Mouse (Mus musculus): ENCODE results near the gene Ppa1. TPM values are rescaled to one million over a fixed set of nuclear protein-coding genes. Genes with fewer than 3 reads are reported as not detected.

Gene Ppa1
- polyA plus RNA-seq, 1 experiment: 17.6 TPM

GRCm38 (mm10) chr10:61640363-61640762 lies 8.0 kb upstream of the Ppa1 start:
- no peak overlapping the region for H3K4me3 ChIP-seq (replicated peaks)
- no peaks in the 10 kb centered on the region for H3K36me3 ChIP-seq (replicated peaks; ENCODE audit: low read length)
- peaks cover 35% of the 10 kb centered on the region for H3K27me3 ChIP-seq (replicated peaks)
- TF ChIP-seq GATA1 (IDR thresholded peaks at IDR 0.05; ENCODE audit: borderline replicate concordance, low read length): no peak
- no peak for TF ChIP-seq FLI1 (IDR thresholded peaks at IDR 0.05; ENCODE audit: low read length)
- H3K4me1 ChIP-seq: peaks cover 6% of the 10 kb centered on the region
- H3K9me3 ChIP-seq: peaks cover 7% of the 10 kb centered on the region

DNA sequence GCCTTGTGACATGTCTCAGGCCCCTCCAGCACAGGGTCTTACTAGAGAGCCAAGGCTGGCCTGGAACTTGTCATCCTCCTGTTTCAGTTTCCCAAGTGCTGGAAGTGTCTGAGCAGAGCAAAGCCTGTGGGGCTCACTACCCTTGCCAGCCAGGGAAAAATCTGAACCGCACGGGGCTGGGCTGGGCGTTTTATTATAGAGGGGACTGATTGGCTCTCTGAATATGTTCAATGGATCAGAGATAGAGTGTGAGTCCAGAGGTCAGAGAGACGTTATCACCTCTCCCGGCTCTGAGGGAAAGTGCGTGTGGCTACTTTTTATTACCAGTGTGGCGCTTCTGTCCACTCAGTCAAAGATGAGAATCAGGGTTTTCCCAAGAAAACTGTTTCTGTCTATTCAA lies 1.8 kb upstream of the Ppa1 start:
- peaks cover 16% of the 10 kb centered on the region for H3K27me3 ChIP-seq (replicated peaks)
- no peak overlapping the region for H3K4me3 ChIP-seq (replicated peaks)
- H3K4me1 ChIP-seq: peaks cover 20% of the 10 kb centered on the region
- peaks cover 7% of the 10 kb centered on the region for H3K36me3 ChIP-seq (replicated peaks; ENCODE audit: low read length)
- H3K9me3 ChIP-seq: no peaks in the 10 kb centered on the region
- TF ChIP-seq FLI1 (IDR thresholded peaks at IDR 0.05; ENCODE audit: low read length) (no peak), GATA1 (IDR thresholded peaks at IDR 0.05; ENCODE audit: borderline replicate concordance, low read length) (no peak)

GRCm38 (mm10) chr10:61648737-61649645 lies 639 bp downstream of the Ppa1 start:
- Histone ChIP-seq H3K4me3 (replicated peaks) (peak overlapping the region; percentile 97), H3K27me3 (replicated peaks) (peaks cover 6% of the 10 kb centered on the region), H3K9me3 (no peaks in the 10 kb centered on the region), H3K4me1 (peaks cover 20% of the 10 kb centered on the region), H3K36me3 (replicated peaks; ENCODE audit: low read length) (peaks cover 21% of the 10 kb centered on the region)
- TF ChIP-seq GATA1 (IDR thresholded peaks at IDR 0.05; ENCODE audit: borderline replicate concordance, low read length) (no peak), FLI1 (IDR thresholded peaks at IDR 0.05; ENCODE audit: low read length) (no peak)

GRCm38 (mm10) chr10:61654105-61654504 lies 5.8 kb downstream of the Ppa1 start:
- peaks cover 48% of the 10 kb centered on the region for H3K36me3 ChIP-seq (replicated peaks; ENCODE audit: low read length)
- no peaks in the 10 kb centered on the region for H3K9me3 ChIP-seq
- H3K4me3 ChIP-seq (replicated peaks): no peak overlapping the region
- TF ChIP-seq FLI1 (IDR thresholded peaks at IDR 0.05; ENCODE audit: low read length): no peak
- no peak for TF ChIP-seq GATA1 (IDR thresholded peaks at IDR 0.05; ENCODE audit: borderline replicate concordance, low read length)
- peaks cover 13% of the 10 kb centered on the region for H3K4me1 ChIP-seq
- no peaks in the 10 kb centered on the region for H3K27me3 ChIP-seq (replicated peaks)

DNA sequence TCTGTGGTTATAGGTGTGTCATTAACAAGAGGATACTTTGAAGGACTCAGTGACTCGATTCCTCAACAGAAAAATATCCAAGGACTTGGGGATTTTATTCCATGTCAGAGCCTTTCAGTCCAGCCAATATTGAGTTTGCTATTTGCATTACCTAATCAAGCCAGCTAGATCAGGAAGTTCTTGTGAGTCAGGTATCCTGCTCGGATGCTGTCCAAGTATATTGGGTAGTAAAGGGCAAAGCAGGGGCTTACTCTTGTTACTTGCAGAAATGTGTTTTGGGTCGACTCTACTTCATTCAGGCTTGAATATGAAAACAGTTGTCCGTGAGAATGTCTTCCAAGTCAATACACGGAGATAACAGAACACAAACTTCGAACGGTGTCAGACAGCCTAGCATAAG lies 6.3 kb downstream of the Ppa1 start:
- Histone ChIP-seq H3K36me3 (replicated peaks; ENCODE audit: low read length) (peaks cover 54% of the 10 kb centered on the region), H3K4me1 (peaks cover 8% of the 10 kb centered on the region; the same call in 1 of the 2 replicates), H3K4me3 (replicated peaks) (no peak overlapping the region), H3K9me3 (no peaks in the 10 kb centered on the region), H3K27me3 (replicated peaks) (no peaks in the 10 kb centered on the region)
- TF ChIP-seq GATA1 (IDR thresholded peaks at IDR 0.05; ENCODE audit: borderline replicate concordance, low read length) (no peak), FLI1 (IDR thresholded peaks at IDR 0.05; ENCODE audit: low read length) (no peak)

DNA sequence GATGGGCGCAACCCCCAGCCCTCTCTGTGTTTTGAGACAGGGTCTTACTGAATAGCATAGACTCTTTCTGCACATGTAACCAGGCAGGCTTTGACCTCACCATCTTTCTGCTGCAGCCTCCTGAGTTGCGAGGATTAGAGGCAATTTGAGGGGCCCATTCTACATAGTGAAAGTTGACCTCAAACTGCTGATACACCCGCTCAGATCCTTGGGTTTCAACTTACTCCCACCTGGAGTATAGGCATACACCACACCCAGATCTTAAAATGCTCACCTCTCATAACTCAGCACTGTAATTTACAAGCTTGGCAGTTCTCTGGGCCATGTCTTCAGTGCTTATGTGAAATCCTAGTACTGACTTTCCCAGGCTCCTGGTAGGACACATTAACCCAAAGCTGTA lies 6.8 kb downstream of the Ppa1 start:
- no peak for TF ChIP-seq GATA1 (IDR thresholded peaks at IDR 0.05; ENCODE audit: borderline replicate concordance, low read length)
- peaks cover 59% of the 10 kb centered on the region for H3K36me3 ChIP-seq (replicated peaks; ENCODE audit: low read length)

GRCm38 (mm10) chr10:61656928-61657882 lies 8.9 kb downstream of the Ppa1 start:
- H3K36me3 ChIP-seq (replicated peaks; ENCODE audit: low read length): peaks cover 70% of the 10 kb centered on the region
- H3K9me3 ChIP-seq: no peaks in the 10 kb centered on the region
- no peaks in the 10 kb centered on the region for H3K27me3 ChIP-seq (replicated peaks)
- H3K4me1 ChIP-seq: peaks cover 2% of the 10 kb centered on the region; the same call in 1 of the 2 replicates
- no peak for TF ChIP-seq GATA1 (IDR thresholded peaks at IDR 0.05; ENCODE audit: borderline replicate concordance, low read length)
- no peak for TF ChIP-seq FLI1 (IDR thresholded peaks at IDR 0.05; ENCODE audit: low read length)
- no peak overlapping the region for H3K4me3 ChIP-seq (replicated peaks)

More for the DNA sequence above, 6.8 kb downstream of the Ppa1 start:
- H3K4me3 ChIP-seq (replicated peaks): no peak overlapping the region
- no peaks in the 10 kb centered on the region for H3K27me3 ChIP-seq (replicated peaks)
- H3K9me3 ChIP-seq: no peaks in the 10 kb centered on the region
- H3K4me1 ChIP-seq: peaks cover 8% of the 10 kb centered on the region; the same call in 1 of the 2 replicates

DNA sequence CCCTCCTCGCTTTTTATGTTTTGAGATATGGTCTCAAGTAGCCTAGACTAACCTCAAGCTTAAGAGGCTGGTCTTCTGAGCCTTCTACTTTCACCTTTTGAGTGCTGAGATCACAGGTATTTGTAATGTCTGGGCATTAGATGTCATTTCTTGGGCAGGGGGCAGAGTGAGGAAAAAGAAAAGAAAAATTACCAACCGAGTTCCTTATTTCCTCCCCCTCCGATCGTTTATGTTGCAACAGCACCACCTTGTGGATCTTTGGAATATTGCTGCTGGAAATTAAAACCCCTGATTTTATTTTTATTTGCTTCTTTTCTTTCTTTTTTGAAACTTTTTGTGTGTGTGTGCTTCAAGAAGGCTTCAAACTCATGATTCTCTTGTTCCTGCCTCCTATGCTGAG lies 9.6 kb downstream of the Ppa1 start:
- Histone ChIP-seq H3K9me3 (no peaks in the 10 kb centered on the region), H3K27me3 (replicated peaks) (no peaks in the 10 kb centered on the region), H3K4me3 (replicated peaks) (peak overlapping the region; percentile 77), H3K4me1 (peaks cover 2% of the 10 kb centered on the region; the same call in 1 of the 2 replicates), H3K36me3 (replicated peaks; ENCODE audit: low read length) (peaks cover 73% of the 10 kb centered on the region)
- TF ChIP-seq FLI1 (IDR thresholded peaks at IDR 0.05; ENCODE audit: low read length) (no peak), GATA1 (IDR thresholded peaks at IDR 0.05; ENCODE audit: borderline replicate concordance, low read length) (no peak)

DNA sequence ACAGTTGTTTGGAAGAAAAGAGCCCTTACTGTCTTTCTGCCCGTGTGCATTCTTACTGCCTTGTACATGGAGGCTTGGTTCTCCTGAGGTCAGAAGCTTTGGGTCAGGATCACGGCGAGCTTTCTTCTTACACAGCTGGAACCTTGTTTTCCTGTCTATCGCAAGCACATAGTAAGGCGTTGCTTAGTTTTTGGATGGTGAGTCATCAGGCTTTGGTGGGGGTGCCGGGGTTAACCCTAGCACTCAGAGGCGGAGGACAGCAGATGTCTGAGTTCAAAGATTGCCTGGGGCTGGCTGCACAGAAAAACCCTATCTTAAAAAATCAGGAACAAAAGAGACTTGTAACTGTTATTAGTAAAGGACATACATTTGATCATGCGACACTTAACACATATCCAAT lies 13.5 kb downstream of the Ppa1 start:
- Histone ChIP-seq H3K36me3 (replicated peaks; ENCODE audit: low read length) (peaks cover 80% of the 10 kb centered on the region), H3K27me3 (replicated peaks) (no peaks in the 10 kb centered on the region), H3K4me1 (0 out of 2 replicates have a peak, but pooled peaks cover 2% of the 10 kb centered on the region), H3K9me3 (no peaks in the 10 kb centered on the region), H3K4me3 (replicated peaks) (no peak overlapping the region)
- TF ChIP-seq FLI1 (IDR thresholded peaks at IDR 0.05; ENCODE audit: low read length): no peak
- no peak for TF ChIP-seq GATA1 (IDR thresholded peaks at IDR 0.05; ENCODE audit: borderline replicate concordance, low read length)

Data from megakaryocyte, embryonic 14.5 days (primary cell).